Mouse (Mus musculus) heart, embryonic 14.5 days (tissue): ENCODE measurements around the gene Trdn. TPM values are rescaled to one million over a fixed set of nuclear protein-coding genes. Genes with fewer than 3 reads are reported as not detected.

ENCODE experiments used
- ATAC-seq: fragments of 200-750 bp; cut with Nextera tagmentation; 2 replicates; pipeline ENCODE4 v1.8.0; 2017; ENCODE audit warnings: low read depth, moderate TSS enrichment; ENCODE audit not compliant: insufficient number of reproducible peaks, insufficient read depth, low FRiP score
- H3K27ac ChIP-seq, 2 experiments: fragments of 200-500 bp in 1 of 2; fragments of 300-500 bp in 1 of 2; sonication (generic) in 1 of 2; replicated peaks in 1 of 2; 2 replicates each; pipeline ENCODE4 v1.5.1; 2012 to 2014; ENCODE audit warnings: low read depth in 2 of 2, low read length in 2 of 2, control low read depth in 1 of 2, mild to moderate bottlenecking in 1 of 2, mixed read lengths in 1 of 2; ENCODE audit not compliant: control insufficient read depth in 1 of 2, insufficient read depth in 1 of 2
- H3K27me3 ChIP-seq: fragments of 300-500 bp; sonication (generic); 2 replicates; pipeline ENCODE4 v1.6.1; 2014; ENCODE audit warnings: mild to moderate bottlenecking, low read length, control low read depth; ENCODE audit not compliant: control insufficient read depth, insufficient read depth
- H3K36me3 ChIP-seq: fragments of 300-500 bp; sonication (generic); 2 replicates; pipeline ENCODE4 v1.6.1; 2014; ENCODE audit warnings: mild to moderate bottlenecking, control low read depth, low read length, mixed read lengths; ENCODE audit not compliant: control insufficient read depth, insufficient read depth
- H3K4me1 ChIP-seq, 2 experiments: fragments of 200-500 bp in 1 of 2; fragments of 300-500 bp in 1 of 2; sonication (generic) in 1 of 2; 2 replicates each; pipeline ENCODE4 v1.6.1; 2012 to 2014; ENCODE audit warnings: low read length in 2 of 2, control low read depth in 1 of 2, mixed read lengths in 1 of 2; ENCODE audit not compliant: control insufficient read depth in 2 of 2, insufficient read depth in 2 of 2
- H3K4me2 ChIP-seq: fragments of 300-500 bp; sonication (generic); 2 replicates; pipeline ENCODE4 v1.6.1; 2014; ENCODE audit warnings: mild to moderate bottlenecking, low read length
- H3K4me3 ChIP-seq, 2 experiments: fragments of 200-500 bp in 1 of 2; fragments of 300-500 bp in 1 of 2; sonication (generic) in 1 of 2; 2 replicates each; pipeline ENCODE4 v1.5.1; 2012 to 2014; ENCODE audit warnings: low read length in 2 of 2, mild to moderate bottlenecking in 2 of 2, control low read depth in 1 of 2, low read depth in 1 of 2, moderate library complexity in 1 of 2; ENCODE audit not compliant: control insufficient read depth in 1 of 2, insufficient read depth in 1 of 2
- H3K9ac ChIP-seq: fragments of 300-500 bp; sonication (generic); 2 replicates; pipeline ENCODE4 v1.6.1; 2014; ENCODE audit warnings: mild to moderate bottlenecking, low read length
- H3K9me3 ChIP-seq: fragments of 300-500 bp; sonication (generic); 2 replicates; pipeline ENCODE4 v1.6.1; 2016; ENCODE audit warnings: low read length, control low read depth; ENCODE audit not compliant: control insufficient read depth
- WGBS: fragments of 180-500 bp; shearing (Covaris S2); extraction: QIAGEN DNeasy Blood & Tissue Kit; methylation state at CpG from one replicate; pipeline ENCODE4 v1.1.7; 2014; 5-methylcytosine and 5-hydroxymethylcytosine counted together
- polyA plus RNA-seq: library from polyadenylated mRNA; unstranded; fragments of >200 nt; fragmentation: Nextera tagmentation; extraction: Ambion mirVana; gene quantifications from 2 replicates; pipeline ENCODE4 v1.2.1, GENCODE M21; 2014

Trdn gene
- polyA plus RNA-seq, 1 experiment from 2014 or later, result 304 TPM

GRCm38 (mm10) chr10:33370534-33370933 lies 290.2 kb downstream of the Trdn start:
- Histone ChIP-seq H3K27ac (no peak overlapping the region), H3K9ac (no peak overlapping the region), H3K9me3 (no peaks in the 10 kb centered on the region), H3K36me3 (no peaks in the 10 kb centered on the region), H3K27me3 (no peaks in the 10 kb centered on the region), H3K4me3 (no peak overlapping the region), H3K4me2 (no peak overlapping the region), H3K4me1 (no peaks in the 10 kb centered on the region)
- 58% methylated on average over 2 of the region's 2 CpGs for WGBS
- no peak for ATAC-seq

GRCm38 (mm10) chr10:33375474-33376029 lies 295.2 kb downstream of the Trdn start:
- H3K9ac ChIP-seq, result no peak overlapping the region
- no peaks in the 10 kb centered on the region for H3K27me3 ChIP-seq
- H3K9me3 ChIP-seq, result no peaks in the 10 kb centered on the region
- no peak overlapping the region for H3K4me2 ChIP-seq
- H3K4me1 ChIP-seq, result no peaks in the 10 kb centered on the region
- ATAC-seq, result no peak
- no peaks in the 10 kb centered on the region for H3K36me3 ChIP-seq
- 75% methylated on average over 2 of the region's 2 CpGs for WGBS
- no peak overlapping the region for H3K4me3 ChIP-seq
- no peak overlapping the region for H3K27ac ChIP-seq

Other genes starting within 250 kb of the Trdn start
- gene Nkain2, start 190.1 kb upstream of the Trdn start, polyA plus RNA-seq, result 0.35 and 0.62 TPM in 2 replicates